Mouse (Mus musculus): Measurements from ENCODE around the gene Acvr1b.

Acvr1b gene

DNA sequence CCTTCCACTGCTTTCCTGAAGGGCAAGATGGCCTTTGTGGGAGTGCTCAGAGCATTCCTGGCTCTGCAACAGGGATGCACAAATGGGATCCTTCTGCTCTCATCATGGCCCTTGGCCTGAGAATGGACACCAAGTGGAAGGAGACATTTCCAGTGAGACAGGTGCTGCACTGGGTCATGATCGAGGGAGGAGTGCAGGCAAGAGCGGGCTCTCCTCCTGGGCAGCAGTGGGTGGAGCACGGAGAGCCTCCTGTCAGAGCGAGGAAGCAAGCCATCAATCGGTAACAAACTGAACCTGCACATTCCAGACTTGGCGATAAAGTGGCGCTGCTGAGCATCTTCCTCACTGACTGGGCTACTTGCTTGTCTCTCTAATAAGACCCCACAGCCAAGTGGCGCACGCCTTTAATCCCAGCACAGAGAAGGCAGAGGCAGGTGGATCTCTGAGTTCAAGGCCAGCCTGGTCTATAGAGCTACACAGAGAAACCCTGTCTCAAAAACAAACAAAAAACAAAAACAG is 27.0 kb downstream of the Acvr1b start:
- peak in 1 of 2 experiments; percentile 48 for DNase-seq

DNA sequence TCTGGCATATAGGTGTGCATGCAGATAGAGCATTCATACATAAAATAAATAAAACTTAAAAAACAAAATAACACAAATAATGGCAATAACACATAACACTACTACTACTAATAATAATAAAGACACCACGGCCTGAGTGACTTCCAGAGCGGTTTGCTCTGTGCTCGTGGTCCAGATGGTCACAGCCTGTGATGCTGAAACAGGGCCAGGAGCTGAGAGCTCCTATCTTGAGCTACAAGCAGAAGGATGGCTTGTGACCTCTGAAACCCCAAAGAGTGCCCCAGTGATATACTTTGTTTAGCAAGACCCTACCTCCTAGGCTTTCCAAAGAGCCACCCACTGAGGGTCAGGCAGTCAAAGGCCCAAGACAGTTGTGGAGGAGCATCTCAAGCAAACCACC is 27.5 kb downstream of the Acvr1b start:
- peak; percentile 72 to 86 for DNase-seq

DNA sequence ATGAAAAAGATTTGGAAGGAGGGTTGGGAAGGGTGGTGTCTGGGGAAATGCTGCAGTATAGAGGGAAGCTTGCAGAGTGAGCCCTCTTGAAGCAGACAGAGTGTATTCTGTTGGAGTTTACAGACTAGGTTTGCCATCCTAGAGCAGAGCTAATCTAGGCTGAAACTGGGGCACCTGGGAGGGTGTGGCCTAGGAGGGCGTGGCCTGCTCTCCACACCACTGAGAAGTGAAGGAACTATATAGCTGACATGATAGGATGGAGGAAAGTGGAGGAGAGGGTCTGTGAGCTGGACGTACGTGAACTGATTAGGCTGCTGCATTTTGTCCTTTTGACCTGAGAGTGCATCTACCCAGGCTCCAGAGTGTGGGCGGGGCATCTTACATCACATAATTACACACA is 29.8 kb downstream of the Acvr1b start:
- DNase-seq = no peak

DNA sequence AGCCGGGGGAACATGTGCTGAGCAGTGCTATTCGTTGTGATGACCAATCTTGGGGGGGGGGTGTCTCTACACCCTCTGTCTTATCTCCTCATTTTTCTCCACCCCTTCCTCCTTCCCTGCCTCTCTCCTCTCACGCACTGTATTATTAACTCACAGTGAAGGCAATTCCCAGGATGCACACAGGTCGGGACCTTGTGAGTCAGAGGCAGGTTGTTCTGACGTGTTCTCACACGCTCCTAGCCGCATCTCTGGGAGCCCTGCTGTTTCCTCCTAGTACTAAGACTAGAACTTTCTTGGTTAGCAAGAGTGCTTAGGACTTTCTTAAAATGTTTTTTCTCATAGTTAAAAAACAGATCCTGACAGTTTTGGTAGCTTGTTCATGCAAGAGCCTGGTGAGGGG is 30.9 kb downstream of the Acvr1b start:
- DNase-seq = no peak

DNA sequence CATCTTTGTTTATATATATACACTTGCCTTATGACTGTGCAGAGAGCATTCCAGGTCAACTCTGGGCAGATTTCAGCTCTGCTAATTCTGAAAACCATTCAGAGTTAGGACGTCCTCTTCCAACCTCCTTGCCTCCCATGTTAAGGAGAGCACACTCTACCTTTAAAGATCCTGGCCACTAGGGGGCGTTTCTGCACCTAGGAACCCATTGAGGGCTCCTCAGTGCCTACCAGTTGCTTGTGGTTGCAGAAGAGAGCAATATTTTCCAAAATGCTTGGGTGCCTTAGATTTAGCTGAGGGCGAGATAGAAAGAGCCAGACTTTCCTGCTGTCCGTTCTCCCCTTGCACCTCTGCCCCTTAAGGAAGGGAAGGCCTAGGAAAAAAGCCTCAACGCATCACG is 36.4 kb downstream of the Acvr1b start:
- DNase-seq = peak; percentile 68 to 75

DNA sequence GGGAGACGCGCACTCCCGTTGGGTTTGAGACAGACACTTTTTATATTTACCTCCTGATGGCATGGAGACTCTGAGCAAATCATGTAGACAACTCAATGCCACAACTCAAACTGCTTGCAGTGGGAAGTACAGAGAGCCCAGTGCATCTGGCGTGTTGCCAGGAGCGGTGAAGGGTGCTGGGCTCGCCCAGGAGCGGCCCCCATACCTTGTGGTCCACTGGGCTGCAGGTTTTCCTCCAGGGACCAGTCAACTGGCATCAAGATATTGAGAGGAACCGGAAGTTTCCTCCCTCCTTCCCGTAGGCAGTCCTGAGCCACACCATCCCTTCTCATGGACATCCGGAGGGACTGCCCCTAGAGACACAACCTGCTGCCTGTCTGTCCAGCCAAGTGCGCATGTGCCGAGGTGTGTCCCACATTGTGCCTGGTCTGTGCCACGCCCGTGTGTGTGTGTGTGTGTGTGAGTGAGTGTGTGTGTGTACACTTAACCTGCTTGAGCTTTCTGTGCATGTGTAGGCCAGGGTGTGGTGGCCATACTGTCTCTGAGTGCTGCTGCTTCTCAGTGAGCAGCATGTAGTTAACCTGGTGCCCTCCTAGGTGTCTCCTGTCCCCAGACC is 37.2 kb downstream of the Acvr1b start:
- no peak for DNase-seq

DNA sequence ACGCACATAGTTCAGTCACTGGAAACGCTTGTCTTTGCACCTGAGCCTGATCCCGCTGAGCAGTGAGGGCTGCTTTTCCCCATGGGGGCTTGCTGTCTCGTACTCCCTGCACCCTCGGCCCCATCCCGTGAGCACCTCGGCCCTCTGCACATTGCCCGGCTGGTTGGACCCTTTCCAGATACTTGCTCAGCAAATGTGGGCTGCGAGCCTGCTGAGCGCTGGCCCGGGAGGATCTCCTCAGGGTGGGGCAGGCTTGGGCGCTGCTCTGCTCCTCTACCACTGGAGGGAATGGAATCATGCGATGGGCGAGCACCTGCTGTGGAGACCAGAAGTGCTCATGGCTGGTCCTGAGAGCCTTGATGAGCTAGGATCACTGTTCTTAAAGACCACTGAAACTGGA is 38.6 kb downstream of the Acvr1b start:
- DNase-seq = peak in 1 of 2 experiments; percentile 40

DNA sequence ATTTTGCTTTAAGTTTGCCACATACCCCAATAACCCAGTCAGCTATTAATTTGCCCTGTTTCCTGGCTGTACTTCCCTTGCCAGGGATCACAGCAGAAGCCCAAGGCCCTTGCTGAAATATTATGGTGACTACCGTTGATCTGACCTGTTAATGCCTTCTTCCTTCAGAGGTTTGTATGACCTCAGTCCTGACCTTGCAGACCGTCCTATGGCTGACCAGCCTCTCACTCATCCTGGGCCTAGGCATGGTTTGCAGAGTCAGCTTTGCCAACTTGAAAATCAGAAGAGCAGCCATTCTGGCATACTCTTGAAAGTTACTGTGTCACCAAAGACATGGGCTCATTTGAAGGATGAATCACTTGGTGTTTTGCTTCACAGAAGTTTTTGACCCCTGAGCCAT is 41.3 kb downstream of the Acvr1b start:
- no peak for DNase-seq

DNA sequence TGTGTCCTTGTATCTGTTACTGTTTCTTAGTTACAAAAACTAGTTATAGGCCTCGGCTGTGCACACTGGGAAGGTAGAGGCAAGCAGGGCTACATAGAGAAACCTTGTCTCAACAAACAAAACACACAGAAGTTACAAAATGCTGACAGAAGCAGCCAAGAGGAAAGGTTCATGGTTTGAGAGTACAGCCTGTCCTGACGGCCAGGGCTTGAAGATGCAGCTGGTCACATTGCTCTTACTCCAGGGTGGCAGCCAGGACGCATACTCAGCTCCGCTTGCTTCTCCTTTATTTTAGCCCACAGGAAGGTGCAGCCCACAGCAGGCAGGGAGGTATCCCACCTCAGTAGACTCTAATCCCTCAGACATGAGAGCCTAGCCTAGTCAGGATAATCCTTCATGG is 42.2 kb downstream of the Acvr1b start:
- no peak for DNase-seq

DNA sequence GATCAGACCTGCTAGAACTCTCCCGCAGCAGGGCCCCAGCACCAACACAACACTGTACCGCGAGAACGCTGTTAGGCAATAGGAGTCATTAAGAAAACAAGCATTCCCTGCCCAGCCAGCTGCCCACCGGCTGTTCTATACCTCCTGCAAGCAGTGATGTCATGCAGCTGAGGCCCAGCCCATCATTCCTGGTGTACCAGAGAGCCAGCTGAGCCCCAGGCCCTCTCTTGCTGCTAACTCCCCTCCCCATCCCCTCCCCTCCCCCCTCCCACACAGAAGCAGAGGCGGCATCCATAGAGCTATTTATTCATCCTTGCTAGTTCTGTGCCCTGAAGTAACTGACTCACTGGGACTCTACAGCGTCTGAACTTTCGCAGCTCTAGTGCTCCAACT is 47.0 kb downstream of the Acvr1b start:
- no peak for DNase-seq

DNA sequence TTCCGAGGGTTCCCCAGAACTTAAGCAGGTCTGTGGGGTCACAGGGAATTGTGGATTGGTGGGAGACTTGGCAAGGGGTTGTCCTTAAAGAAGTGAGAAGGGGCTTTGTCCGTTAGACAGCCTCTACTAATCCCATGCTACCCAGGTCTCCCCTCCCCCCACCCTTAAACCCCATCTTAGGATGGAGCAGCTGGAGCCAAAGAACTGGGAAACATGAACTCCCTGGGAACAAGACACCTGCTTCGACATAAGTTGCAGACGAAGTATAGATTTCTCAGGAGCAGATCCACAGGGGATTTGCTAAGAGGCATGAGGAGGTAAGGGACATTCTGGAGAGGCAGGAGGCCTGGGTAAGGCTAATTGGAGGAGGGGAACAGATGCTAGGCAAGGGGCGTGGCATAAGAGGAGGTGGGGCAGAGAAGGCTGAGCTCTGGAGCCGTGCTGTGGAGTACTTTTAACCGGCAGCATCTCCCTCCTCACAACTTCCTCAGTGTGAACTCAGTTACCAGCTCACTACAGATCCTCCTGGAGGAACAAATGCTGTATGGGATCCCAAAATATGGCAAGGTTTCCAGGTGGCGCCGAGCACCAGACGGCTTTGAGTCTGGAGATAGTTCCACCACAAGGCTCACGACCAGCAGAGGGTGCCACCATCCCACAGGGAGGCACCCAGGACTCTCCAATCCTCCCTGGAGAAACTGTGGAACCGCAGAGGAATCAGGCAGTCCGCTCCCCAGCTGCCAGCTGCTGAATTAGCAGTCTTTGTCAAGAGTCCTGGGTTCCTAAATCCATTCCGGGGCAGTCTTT is 47.6 kb downstream of the Acvr1b start:
- peak; percentile 91 to 92 for DNase-seq

DNA sequence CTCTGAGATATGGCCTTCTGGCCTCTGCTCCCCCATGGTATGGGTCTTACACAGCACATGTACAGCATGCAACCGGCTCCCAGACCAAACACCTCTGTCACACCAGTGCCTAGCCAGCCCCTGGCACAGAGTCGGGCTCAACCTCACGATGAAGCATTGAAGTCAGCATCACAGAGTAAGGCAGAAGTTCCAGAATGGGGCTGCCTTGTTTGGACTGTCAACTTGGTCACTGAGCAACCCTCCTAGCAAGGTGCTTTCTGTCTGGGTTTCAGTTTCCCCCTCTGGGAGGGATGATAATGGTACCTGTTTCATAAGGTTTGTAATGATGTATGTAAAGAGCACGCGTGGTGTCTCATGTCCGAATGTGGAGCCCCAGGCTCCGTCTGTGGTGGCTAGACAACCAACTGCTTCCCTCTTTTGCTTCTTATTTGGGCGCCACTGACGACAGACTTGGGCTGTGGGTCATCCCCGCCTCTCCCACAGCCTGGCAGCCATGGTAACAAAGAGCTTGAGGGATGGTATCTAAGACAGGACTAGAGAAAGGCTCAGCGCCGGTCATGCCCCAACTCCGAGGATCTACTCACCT is 49.1 kb downstream of the Acvr1b start:
- no peak for DNase-seq

DNA sequence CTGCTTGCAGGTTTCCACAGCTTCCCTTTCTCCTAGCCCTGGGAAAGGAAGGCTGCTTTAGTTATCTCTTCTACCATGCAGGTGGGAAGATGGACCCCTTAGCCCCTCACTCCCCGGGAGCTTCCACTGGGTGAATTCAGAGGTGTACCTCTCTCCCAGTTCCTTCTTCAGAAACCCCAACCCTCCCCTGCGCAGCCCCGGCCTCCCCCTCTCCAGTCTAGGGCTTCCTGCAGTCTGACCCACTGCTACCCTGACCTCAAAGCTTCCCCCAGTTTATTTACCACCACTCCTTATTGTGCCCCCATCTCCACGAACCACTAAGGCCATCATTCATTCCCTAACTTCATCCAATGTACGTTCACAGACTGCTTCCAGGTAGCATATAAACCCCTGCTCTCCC is 49.7 kb downstream of the Acvr1b start:
- no peak for DNase-seq

DNA sequence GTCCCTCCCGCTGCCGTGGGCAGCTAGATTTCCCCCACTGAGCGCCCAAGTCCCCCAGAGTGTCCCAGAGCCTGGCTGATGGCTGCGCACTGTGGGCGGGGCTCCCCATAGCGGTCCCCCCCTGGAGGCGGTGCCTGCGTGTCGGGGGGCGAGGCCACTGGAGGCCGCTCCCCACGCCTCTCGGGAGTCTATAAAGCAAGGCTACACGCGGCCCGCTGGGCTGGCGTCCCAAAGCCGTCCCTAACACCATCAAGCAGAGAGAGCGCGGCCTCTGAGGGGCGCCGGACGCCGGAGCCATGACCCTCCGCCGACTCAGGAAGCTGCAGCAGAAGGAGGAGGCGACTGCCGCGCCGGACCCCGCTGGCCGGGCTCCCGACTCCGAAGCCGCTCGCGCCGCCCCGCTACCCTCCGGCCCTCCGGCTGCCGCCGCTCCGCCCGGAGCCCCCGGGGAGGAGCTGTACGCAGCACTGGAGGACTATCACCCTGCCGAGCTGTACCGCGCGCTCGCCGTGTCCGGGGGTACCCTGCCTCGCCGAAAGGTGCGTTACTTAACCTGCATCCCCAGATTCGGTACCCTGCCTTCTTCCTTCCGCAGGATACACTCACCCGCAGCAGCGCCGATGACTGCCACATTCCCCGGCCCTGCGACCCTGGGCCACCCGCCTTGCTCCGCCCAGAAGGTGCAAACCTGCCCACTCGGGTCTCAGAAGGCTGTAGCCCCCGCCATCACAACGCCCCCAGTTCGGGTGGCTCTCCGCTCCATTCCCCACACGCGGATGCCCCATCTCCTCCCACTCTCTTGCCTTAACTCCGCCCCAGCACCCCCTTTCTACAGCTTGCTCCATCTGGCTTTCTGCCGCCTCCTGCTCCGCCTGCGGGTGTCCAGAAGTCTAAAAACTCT is 50.4 kb downstream of the Acvr1b start, which contains the start of gene Grasp:
Gene Grasp, plus strand, starts transcription at position 183 of the 901 bp plus-strand sequence.
- peak; percentile 87 to 88 for DNase-seq

DNA sequence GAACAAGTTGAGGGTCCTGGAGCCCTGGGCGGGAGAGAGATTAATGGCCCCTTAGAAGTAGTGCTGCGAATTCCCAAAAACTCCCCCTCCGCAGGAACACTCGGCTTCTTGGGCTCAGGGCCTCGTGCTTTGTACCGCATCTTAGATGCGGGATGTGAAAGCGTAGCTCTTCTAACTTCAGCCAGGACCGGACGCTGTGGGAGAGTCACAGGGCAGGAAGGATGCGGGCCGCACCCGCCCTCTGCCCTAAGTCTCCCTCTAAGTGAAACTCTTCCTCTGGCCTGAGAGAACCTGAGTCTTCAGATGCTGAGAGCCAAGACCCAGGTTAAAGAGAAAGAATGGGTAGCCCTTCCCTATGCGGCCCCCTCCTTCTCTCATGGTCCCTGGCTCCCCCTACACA is 51.1 kb downstream of the Acvr1b start:
- DNase-seq = no peak

DNA sequence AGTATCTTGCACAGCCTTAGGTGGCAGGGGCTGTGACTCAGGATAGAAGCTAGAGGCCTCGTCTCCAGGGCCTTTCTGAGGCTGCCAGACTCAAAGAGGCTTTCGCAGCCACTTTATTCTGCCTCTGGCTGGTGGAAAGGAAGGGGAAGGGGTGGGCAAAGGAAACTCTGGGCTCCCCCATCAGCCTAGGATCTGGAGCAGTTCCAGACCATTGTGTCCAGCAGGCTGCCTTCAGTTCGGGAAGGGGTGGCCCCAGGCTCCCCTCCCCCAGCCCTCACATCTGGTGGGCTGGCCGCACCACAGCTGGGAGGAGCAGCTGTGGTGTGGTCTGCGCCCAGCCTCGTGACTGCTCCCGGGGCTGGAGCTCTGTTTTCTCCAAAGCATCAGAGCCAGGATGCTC is 54.1 kb downstream of the Acvr1b start:
- no peak for DNase-seq

DNA sequence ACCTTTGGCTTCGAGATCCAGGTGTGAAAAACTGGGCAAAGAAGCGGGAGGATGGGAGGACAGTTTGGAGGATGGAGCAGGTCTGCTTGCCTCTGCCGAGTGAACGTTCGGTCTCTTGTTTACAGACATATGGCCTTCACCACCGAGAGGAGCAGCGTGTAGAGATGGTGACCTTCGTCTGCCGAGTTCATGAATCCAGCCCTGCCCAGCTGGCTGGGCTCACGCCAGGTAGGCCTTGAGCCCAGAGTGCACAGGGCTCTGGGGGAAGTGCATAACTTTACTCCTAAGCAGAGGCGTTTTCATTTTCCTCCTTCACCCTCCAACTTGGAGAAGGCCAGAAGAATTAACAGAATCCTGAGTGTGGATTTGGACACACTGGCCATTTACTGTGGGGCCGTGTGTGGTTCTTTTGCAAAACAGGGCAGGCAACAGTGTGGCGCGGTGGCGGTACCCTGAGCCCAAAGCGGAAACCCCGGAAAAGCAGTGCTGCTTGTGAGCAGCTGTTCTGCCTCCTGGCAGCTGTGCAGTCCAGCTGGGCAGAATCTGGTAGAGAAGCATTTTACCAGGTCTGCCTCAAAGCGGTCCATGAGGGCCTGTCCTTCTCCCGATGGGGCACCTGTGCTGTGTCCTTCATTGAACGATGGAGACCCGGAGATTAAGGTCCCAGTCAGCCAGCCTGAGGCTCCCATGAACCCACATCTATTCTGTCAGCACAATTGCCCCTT is 55.2 kb downstream of the Acvr1b start:
- no peak for DNase-seq

DNA sequence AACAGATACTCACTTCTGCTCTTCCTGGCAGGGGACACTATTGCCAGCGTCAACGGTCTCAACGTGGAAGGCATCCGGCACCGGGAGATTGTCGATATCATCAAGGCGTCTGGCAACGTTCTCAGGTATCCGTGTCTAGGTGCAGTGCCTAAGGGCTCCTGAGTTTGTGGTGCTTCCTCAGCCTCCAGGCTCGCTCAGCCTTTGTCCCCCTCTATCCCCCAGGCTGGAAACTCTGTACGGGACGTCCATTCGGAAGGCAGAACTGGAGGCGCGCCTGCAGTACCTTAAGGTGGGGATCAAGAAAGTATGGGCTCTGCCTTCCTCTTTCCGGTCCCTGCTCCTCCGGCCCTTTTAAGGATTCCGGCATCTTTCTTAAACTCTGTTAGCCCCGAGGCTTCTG is 56.6 kb downstream of the Acvr1b start:
- no peak for DNase-seq

DNA sequence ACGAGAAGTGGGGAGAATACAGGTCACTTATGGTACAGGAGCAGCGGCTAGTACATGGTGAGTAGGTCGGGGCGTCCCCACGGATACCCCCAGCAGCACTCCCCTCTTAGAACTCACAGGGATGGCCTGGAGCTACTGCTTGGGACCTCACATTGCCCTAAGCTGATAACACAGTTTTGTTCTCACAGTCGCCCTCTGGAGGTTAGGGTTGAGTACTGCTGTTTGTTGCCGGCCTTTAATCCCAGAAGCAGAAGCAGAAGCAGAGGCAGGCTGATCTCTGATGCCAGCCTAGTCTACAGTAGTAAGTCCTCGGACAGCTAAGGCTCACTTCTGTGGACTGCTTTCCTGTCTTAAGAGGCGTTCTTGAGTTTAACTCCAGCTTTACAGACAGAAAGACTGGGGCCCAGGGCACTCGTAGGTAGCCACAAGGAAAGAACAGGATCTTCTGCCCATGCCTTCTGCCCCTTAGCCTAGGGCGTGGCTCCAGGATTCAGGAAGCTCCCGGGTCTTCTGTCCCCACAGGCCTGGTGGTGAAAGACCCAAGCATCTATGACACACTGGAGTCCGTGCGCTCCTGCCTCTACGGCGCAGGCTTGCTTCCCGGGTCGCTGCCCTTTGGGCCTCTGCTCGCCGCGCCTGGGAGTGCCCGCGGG is 57.3 kb downstream of the Acvr1b start:
- peak; percentile 43 to 47 for DNase-seq

DNA sequence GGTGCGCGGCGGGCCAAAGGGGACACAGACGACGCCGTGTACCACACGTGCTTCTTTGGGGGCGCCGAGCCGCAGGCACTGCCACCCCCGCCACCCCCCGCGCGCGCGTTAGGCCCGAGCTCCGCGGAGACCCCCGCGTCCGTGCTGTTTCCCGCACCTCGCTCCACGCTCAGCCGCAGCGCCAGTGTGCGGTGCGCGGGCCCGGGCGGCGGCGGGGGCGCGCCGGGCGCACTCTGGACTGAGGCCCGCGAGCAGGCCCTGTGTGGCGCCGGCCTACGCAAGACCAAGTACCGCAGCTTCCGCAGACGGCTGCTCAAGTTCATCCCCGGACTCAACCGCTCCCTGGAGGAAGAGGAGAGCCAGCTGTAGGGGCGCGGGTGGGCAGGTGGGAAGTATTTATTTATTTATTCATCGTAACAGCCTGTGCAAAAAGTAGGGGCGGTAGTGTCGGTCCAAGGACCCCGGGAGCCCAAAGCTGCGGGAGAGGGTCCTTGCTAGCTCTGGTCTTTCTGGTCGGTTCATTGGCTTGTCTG is 57.8 kb downstream of the Acvr1b start:
- DNase-seq = no peak

DNA sequence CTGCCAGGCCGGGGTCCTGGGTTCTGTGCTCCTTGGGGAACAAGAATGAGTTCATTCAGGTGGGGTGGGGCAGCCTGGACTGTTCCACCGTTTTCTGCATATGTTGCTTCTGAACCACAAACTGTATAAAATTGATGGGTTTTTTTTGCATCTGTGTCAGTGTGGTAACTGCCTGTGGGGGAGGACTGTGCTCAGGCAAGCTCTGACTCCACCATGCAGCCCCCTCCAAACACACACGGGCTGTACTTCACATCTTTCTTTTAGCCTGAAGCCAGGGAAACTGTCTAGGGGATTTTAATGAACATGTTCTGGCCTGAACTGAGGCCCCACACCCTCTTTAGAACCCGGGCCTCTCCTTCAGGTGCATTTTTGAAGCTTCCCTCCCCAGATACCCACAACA is 58.7 kb downstream of the Acvr1b start:
- DNase-seq = no peak

All from cerebellum, adult 18-20 months (tissue).